Mouse (Mus musculus): ENCODE measurements at regions not wholly inside any gene's neighbourhood (a gene's known extent, or its start where the extent isn't known, plus 50 kb on each side); places are given as distances from the start of the nearest gene placed in this dataset.

- no peak for TF ChIP-seq GATA1 (IDR thresholded peaks at IDR 0.05; ENCODE audit: borderline replicate concordance, low read length)
- TF ChIP-seq FLI1 (IDR thresholded peaks at IDR 0.05; ENCODE audit: low read length), result no peak
These were observed 633.5 kb upstream of the Arid1b start for GRCm38 (mm10) chr17:4360413-4361320.
